Mouse (Mus musculus) heart, embryonic 10.5 days (tissue): Measurements from ENCODE around the gene Kansl2. TPM values are rescaled to one million over a fixed set of nuclear protein-coding genes. Genes with fewer than 3 reads are reported as not detected.

ENCODE experiments used
- DNase-seq: peaks from one replicate; pipeline ENCODE4 v3.0.0-alpha.2; 2017; ENCODE audit warnings: low spot score
- H3K27ac ChIP-seq: fragments of 300-500 bp; sonication (generic); 2 replicates; pipeline ENCODE4 v1.5.1; 2016; ENCODE audit warnings: mild to moderate bottlenecking
- H3K27me3 ChIP-seq: fragments of 300-500 bp; sonication (generic); 2 replicates; pipeline ENCODE4 v1.6.1; 2016; ENCODE audit warnings: mild to moderate bottlenecking; ENCODE audit not compliant: poor library complexity, insufficient read depth, severe bottlenecking
- H3K36me3 ChIP-seq: fragments of 300-500 bp; sonication (generic); 2 replicates; pipeline ENCODE4 v1.6.1; 2016; ENCODE audit warnings: mild to moderate bottlenecking, moderate library complexity
- H3K4me1 ChIP-seq: fragments of 300-500 bp; sonication (generic); 2 replicates; pipeline ENCODE4 v1.6.1; 2016; ENCODE audit warnings: mild to moderate bottlenecking
- H3K4me3 ChIP-seq: fragments of 300-500 bp; sonication (generic); 2 replicates; pipeline ENCODE4 v1.5.1; 2016; ENCODE audit warnings: mild to moderate bottlenecking, moderate library complexity
- H3K9me3 ChIP-seq: fragments of 300-500 bp; sonication (generic); 2 replicates; pipeline ENCODE4 v1.6.1; 2016; ENCODE audit warnings: mild to moderate bottlenecking, moderate library complexity
- WGBS: fragments of 180-500 bp; shearing (Covaris S2); methylation state at CpG from one replicate; pipeline ENCODE4 v1.1.7; 2016; 5-methylcytosine and 5-hydroxymethylcytosine counted together
- polyA plus RNA-seq: library from polyadenylated mRNA; unstranded; fragments of >200 nt; fragmentation: Nextera tagmentation; extraction: Ambion mirVana; gene quantifications from 2 replicates; pipeline ENCODE4 v1.2.1, GENCODE M21; 2016

Gene Kansl2
- 91.7 and 127 TPM in 2 replicates for polyA plus RNA-seq

DNA sequence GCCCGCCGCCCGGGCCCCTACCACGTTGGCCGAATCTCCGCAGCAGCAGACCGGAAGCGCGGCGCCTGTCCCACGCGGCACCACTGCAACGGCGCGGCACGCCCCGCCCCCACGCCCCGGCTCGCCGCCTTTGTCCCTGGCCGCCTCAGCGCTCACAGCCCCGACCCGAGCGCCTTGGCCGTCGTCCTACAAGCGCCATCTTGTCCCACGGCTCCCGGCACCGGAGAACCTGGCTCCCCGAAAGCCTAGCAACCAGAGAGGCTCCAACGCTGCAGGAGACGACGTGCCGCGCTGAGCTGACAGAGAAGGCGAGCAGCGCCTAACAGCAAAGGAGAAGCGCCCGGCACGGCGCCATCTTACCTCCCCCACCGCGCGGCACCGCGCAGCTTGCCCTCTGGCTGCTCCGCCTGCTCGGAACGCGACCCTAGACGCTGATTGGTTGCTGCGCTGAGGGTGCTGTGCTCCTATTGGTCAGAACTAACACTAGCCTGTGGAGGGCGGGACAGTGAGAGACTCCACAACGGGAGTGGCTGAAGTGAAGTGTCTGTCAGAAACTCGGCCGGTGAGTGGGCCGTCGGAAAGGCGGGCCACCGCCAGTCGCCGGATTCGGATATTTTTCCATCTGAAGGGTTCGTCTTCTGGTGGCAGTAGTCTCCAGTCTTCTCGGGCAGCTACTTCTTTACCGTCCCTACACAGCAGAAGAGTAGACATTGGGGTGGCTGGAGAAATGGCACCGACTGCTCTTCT, at the start of gene Kansl2:
Gene Kansl2, minus strand, starts transcription at position 384 of the 747 bp plus-strand sequence.
- DNase-seq, result peak; percentile 100
- under 1% methylated on average over 69 of the region's 70 CpGs for WGBS
- Histone ChIP-seq H3K4me1 (peaks cover 9% of the 10 kb centered on the region), H3K4me3 (peak within 1 kb of the TSS; percentile 95), H3K9me3 (no peaks in the 10 kb centered on the region), H3K36me3 (peaks cover 41% of the 10 kb centered on the region), H3K27ac (peak within 1 kb of the TSS; percentile 100), H3K27me3 (no peaks in the 10 kb centered on the region)

- H3K27ac ChIP-seq, result no peak overlapping the region
- no peaks in the 10 kb centered on the region for H3K9me3 ChIP-seq
- H3K4me1 ChIP-seq, result peaks cover 30% of the 10 kb centered on the region
- no peaks in the 10 kb centered on the region for H3K27me3 ChIP-seq
- no peaks in the 10 kb centered on the region for H3K36me3 ChIP-seq
- 69% methylated on average over 8 of the region's 8 CpGs for WGBS
- DNase-seq, result no peak
- H3K4me3 ChIP-seq, result no peak overlapping the region
These were observed 48.9 kb upstream of the Kansl2 start for GRCm38 (mm10) chr15:98582996-98583395.

GRCm38 (mm10) chr15:98582410-98582809, 48.3 kb upstream of the Kansl2 start:
- DNase-seq, result no peak
- Histone ChIP-seq H3K9me3 (no peaks in the 10 kb centered on the region), H3K4me1 (peaks cover 30% of the 10 kb centered on the region), H3K4me3 (no peak overlapping the region), H3K27ac (no peak overlapping the region), H3K27me3 (no peaks in the 10 kb centered on the region), H3K36me3 (no peaks in the 10 kb centered on the region)
- 77% methylated on average over 8 of the region's 8 CpGs for WGBS

DNA sequence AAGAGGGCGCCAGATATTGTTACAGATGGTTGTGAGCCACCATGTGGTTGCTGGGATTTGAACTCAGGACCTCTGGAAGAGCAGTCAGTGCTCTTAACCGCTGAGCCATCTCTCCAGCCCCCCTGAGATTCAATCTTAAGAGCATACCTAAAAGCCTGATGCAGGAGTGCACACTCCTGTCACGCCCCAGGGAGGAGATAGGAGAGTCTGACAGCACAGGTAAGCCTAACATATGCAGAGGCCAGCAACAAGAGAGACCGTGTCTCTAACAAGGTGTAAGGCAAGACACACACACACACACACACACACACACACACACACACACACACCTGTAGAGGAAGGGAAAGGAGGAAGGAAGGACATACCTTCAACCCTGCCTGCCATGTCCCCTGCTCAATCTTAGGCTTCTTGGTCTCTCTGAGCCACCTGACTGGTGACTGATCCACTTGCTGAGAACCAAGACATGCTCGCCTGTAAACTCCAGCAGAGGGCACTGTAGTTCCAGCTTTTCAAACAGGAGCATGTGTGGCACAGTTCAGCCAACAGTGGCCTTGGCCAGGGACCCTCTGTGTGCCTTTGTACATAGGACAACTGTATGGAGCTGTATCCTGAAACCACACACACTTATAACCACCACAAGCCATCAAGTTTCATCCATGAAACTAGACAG, 45.9 kb upstream of the Kansl2 start:
- 34% methylated on average over 5 of the region's 5 CpGs for WGBS
- Histone ChIP-seq H3K36me3 (no peaks in the 10 kb centered on the region), H3K4me1 (peaks cover 18% of the 10 kb centered on the region; the same call in 1 of the 2 replicates), H3K27me3 (no peaks in the 10 kb centered on the region), H3K27ac (no peak overlapping the region), H3K4me3 (no peak overlapping the region), H3K9me3 (no peaks in the 10 kb centered on the region)
- peak; percentile 93 for DNase-seq

DNA sequence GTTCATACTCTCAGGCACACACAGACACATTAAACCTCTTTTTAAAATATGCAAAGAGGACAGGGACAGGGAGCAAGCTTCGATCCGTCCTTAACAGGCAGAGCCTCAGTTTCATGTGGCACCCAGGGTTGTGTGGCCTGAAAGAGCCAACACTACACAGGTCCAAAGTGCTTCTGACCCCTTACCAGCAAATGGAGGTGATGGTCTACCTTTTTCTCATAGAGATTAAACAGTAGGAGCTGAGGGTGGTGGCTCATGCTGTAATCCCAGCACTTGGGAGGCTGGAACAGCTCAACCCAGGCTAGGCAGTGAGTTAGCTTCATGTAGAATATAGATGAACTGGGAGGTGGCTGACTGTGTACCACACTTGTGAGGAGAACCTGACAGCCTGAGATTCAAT, 45.2 kb upstream of the Kansl2 start:
- Histone ChIP-seq H3K36me3 (no peaks in the 10 kb centered on the region), H3K9me3 (no peaks in the 10 kb centered on the region), H3K4me1 (peaks cover 13% of the 10 kb centered on the region; the same call in 1 of the 2 replicates), H3K27ac (no peak overlapping the region), H3K27me3 (no peaks in the 10 kb centered on the region), H3K4me3 (no peak overlapping the region)
- WGBS, result 93% methylated on average over 2 of the region's 2 CpGs
- DNase-seq, result peak; percentile 58

GRCm38 (mm10) chr15:98573293-98573692, 39.2 kb upstream of the Kansl2 start:
- 75% methylated on average over 4 of the region's 4 CpGs for WGBS
- peaks cover 8% of the 10 kb centered on the region for H3K4me1 ChIP-seq
- DNase-seq, result peak; percentile 67
- H3K27me3 ChIP-seq, result no peaks in the 10 kb centered on the region
- H3K27ac ChIP-seq, result no peak overlapping the region
- no peak overlapping the region for H3K4me3 ChIP-seq
- no peaks in the 10 kb centered on the region for H3K9me3 ChIP-seq
- no peaks in the 10 kb centered on the region for H3K36me3 ChIP-seq

DNA sequence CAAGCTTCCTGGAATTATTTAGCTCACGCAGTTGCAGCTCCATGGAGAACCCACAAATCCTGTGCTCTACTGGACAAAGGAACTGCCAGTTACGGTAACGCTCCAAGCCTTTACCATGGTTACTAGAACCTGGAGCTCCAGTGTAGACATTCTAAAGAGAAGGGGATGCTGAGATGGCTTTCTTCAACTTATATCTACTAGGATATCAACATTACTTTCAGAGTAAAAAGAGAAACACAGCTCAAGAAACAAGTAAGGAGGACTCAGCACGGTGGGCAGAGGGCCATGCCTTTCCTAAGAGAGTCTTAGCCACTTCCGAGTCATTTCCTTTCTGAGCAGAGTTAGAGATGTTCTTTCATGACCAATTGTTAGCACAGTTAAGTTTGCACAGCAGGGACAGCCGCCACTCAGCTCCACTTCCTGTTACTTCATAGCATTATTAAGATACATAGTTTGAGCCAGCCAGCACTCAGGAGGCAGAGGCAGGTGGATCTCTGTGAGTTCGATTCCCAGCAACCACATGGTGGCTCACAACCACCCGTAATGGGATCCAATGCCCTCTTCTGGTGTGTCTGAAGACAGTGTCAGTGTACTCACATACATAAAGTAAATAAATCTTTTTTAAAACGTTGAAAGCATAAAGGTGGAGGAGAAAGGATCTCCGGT, 36.9 kb upstream of the Kansl2 start, which contains the start of the genes Ccnt1 and 4930415O20Rik:
Gene Ccnt1, minus strand, starts transcription at position 51 of the 666 bp plus-strand sequence.
Gene 4930415O20Rik, plus strand, starts transcription at position 132 of the 666 bp plus-strand sequence.
- Histone ChIP-seq H3K36me3 (no peaks in the 10 kb centered on the region), H3K4me3 (no peak within 1 kb of the TSS), H3K4me1 (peaks cover 12% of the 10 kb centered on the region), H3K9me3 (no peaks in the 10 kb centered on the region), H3K27me3 (no peaks in the 10 kb centered on the region), H3K27ac (no peak within 1 kb of the TSS)
- 78% methylated on average over 10 of the region's 10 CpGs for WGBS
- DNase-seq, result no peak

DNA sequence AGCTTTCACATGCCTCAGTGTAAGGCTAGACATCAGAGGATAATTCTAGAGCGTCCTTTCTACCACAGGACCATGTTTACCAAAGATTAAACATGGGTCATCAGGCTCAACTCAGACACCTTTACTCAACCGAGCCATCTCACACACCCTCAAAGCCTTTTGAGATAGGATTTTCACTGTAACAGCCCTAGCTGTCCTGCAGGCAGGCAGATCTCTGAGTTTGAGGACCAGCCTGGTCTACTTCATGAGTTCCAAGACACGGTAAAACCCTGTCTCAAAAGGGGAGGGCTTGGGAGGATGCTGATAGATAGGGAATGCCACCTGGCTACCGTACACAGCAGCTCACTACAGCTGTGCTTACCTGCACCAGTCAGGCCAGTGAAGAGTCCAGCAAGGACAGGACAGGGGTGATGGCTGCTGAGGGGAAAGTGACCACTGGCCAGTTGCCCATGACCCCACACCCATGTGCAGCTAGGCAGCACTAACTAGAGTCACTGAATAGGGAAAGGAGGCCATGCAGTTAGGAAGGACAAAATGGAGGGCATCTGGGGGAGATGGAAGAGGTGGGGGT, 35.8 kb upstream of the Kansl2 start:
- Histone ChIP-seq H3K9me3 (no peaks in the 10 kb centered on the region), H3K27ac (no peak overlapping the region), H3K27me3 (no peaks in the 10 kb centered on the region), H3K4me1 (peaks cover 23% of the 10 kb centered on the region), H3K36me3 (peaks cover 4% of the 10 kb centered on the region; the same call in 1 of the 2 replicates), H3K4me3 (no peak overlapping the region)
- DNase-seq, result peak; percentile 69
- 71% methylated on average over 4 of the region's 4 CpGs for WGBS

- peak; percentile 13 for DNase-seq
- H3K4me3 ChIP-seq, result peak overlapping the region; percentile 96
- H3K27ac ChIP-seq, result peak overlapping the region; percentile 95
- H3K36me3 ChIP-seq, result peaks cover 4% of the 10 kb centered on the region; the same call in 1 of the 2 replicates
- 71% methylated on average over 7 of the region's 7 CpGs for WGBS
- H3K27me3 ChIP-seq, result no peaks in the 10 kb centered on the region
- no peaks in the 10 kb centered on the region for H3K9me3 ChIP-seq
- H3K4me1 ChIP-seq, result peaks cover 23% of the 10 kb centered on the region
These were observed 35.2 kb upstream of the Kansl2 start for GRCm38 (mm10) chr15:98569216-98569615.

DNA sequence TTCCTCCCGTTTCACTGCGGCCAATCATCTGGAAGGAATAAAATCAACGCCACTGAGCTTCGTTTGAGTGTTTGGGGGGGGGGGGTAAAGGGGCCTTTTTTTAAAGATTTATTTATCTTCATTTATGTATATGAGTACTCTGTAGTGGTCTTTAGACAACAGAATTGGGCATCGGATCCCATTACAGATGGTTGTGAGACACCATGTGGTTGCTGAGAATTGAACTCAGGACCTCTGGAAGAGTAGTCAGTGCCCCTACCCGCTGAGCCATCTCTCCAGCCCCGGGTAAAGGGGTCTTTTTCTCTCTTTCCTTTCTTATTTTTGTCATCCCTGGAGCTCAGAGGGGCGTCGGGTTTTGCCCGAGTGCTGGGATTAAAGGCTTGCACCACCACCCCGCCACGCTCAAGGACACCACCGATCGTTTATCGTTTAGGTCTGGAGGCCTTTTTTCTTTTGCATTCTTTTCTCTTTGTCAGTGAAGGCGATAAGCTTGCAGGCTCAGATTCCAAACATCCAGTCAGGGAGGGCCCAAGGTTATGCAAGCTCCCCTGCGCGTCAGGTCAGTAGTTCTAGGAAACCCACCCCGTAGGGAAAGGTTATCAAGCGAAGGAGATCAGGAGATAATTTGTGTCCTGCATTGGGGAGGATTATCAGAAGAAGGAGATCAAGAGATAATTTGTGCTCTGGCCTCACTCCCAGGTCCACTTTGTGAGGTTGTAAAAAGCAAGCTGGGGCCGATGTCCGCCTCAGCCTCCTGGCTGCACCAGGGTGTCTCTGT, 34.4 kb upstream of the Kansl2 start:
- no peaks in the 10 kb centered on the region for H3K27me3 ChIP-seq
- peaks cover 23% of the 10 kb centered on the region for H3K4me1 ChIP-seq
- H3K27ac ChIP-seq, result peak overlapping the region; percentile 95
- no peaks in the 10 kb centered on the region for H3K9me3 ChIP-seq
- DNase-seq, result peak; percentile 75
- peaks cover 12% of the 10 kb centered on the region for H3K36me3 ChIP-seq
- peak overlapping the region; percentile 96 for H3K4me3 ChIP-seq
- 8% methylated on average over 22 of the region's 22 CpGs for whole genome bisulfite sequencing

GRCm38 (mm10) chr15:98567278-98568134, 33.4 kb upstream of the Kansl2 start:
- H3K27ac ChIP-seq, result peak overlapping the region; percentile 95
- H3K36me3 ChIP-seq, result peaks cover 21% of the 10 kb centered on the region
- no peaks in the 10 kb centered on the region for H3K27me3 ChIP-seq
- peak; percentile 100 for DNase-seq
- peak overlapping the region; percentile 96 for H3K4me3 ChIP-seq
- H3K4me1 ChIP-seq, result peaks cover 23% of the 10 kb centered on the region
- under 1% methylated on average over 88 of the region's 88 CpGs for WGBS
- H3K9me3 ChIP-seq, result no peaks in the 10 kb centered on the region
